Mouse (Mus musculus): ENCODE measurements around the gene Olfr95. TPM values are rescaled to one million over a fixed set of nuclear protein-coding genes. Genes with fewer than 3 reads are reported as not detected.

The Olfr95 gene
- total RNA-seq (2023) = not detected

GRCm38 (mm10) chr17:37213018-37213417 is at the start of gene Olfr95:
TSS of gene Olfr95 (minus strand) at chr17:37213118.

GRCm38 (mm10) chr17:37237230-37237629 is 24.3 kb upstream of the Olfr95 start, which contains the start of gene Olfr97:
TSS of gene Olfr97 (minus strand) at chr17:37237330.

GRCm38 (mm10) chr17:37219846-37220245 is 6.9 kb upstream of the Olfr95 start, which contains the start of gene Olfr96:
TSS of gene Olfr96 (plus strand) at chr17:37220146.

GRCm38 (mm10) chr17:37200894-37201293 is 12.0 kb downstream of the Olfr95 start, which contains the start of gene Olfr94:
TSS of gene Olfr94 (minus strand) at chr17:37200994.

GRCm38 (mm10) chr17:37193656-37194055 is 19.3 kb downstream of the Olfr95 start, which contains the start of gene Ubd:
TSS of gene Ubd (plus strand) at chr17:37193892.

GRCm38 (mm10) chr17:37161394-37161793 is 51.5 kb downstream of the Olfr95 start, which contains the start of gene Olfr93:
TSS of gene Olfr93 (minus strand) at chr17:37161494.

Other genes with a start within 250 kb of the Olfr95 start
- not detected for gene 2410137M14Rik, start 231.9 kb downstream of the Olfr95 start, total RNA-seq (2023)
- not detected for gene H2-M5, start 223.6 kb downstream of the Olfr95 start, total RNA-seq (2023)
- gene Zfp57, start 212.0 kb downstream of the Olfr95 start, total RNA-seq (2023) = not detected
- not detected for gene Mog, start 189.7 kb downstream of the Olfr95 start, total RNA-seq (2023)
- 100 to 1,000 TPM; 136 to 147 TPM for gene Gabbr1, start 167.2 kb downstream of the Olfr95 start, total RNA-seq (2023)
- not detected for gene Olfr90, start 124.6 kb downstream of the Olfr95 start, total RNA-seq (2023)
- not detected for gene Olfr91, start 114.8 kb downstream of the Olfr95 start, total RNA-seq (2023)
- not detected for gene Olfr92, start 93.0 kb downstream of the Olfr95 start, total RNA-seq (2023)
- not detected for gene Olfr93, start 51.6 kb downstream of the Olfr95 start, total RNA-seq (2023)
- under 1 TPM; 0.61 to 0.65 TPM for gene Ubd, start 19.2 kb downstream of the Olfr95 start, total RNA-seq (2023)
- gene Olfr94, start 12.1 kb downstream of the Olfr95 start, total RNA-seq (2023) = not detected
- not detected for gene Olfr96, start 7.0 kb upstream of the Olfr95 start, total RNA-seq (2023)
- not detected for gene Olfr97, start 24.2 kb upstream of the Olfr95 start, total RNA-seq (2023)
- gene Olfr98, start 50.6 kb upstream of the Olfr95 start, total RNA-seq (2023) = not detected
- 10 to 100 TPM; 34.4 to 40.3 TPM for gene H2-M3, start 57.1 kb upstream of the Olfr95 start, total RNA-seq (2023)
- gene Olfr99, start 70.3 kb upstream of the Olfr95 start, total RNA-seq (2023) = not detected
- not detected for gene Olfr101, start 91.2 kb upstream of the Olfr95 start, total RNA-seq (2023)
- not detected for gene Olfr102, start 103.9 kb upstream of the Olfr95 start, total RNA-seq (2023)
- not detected for gene Olfr103, start 126.6 kb upstream of the Olfr95 start, total RNA-seq (2023)
- gene Olfr104-ps, start 146.5 kb upstream of the Olfr95 start, total RNA-seq (2023) = not detected
- not detected for gene Olfr105-ps, start 165.9 kb upstream of the Olfr95 start, total RNA-seq (2023)
- gene Olfr106-ps, start 177.3 kb upstream of the Olfr95 start, total RNA-seq (2023) = not detected
- not detected for gene Olfr107, start 186.1 kb upstream of the Olfr95 start, total RNA-seq (2023)
- not detected for gene Olfr108, start 232.4 kb upstream of the Olfr95 start, total RNA-seq (2023)
- gene Olfr109, start 245.8 kb upstream of the Olfr95 start, total RNA-seq (2023) = not detected